Mouse (Mus musculus) midbrain, embryonic 16.5 days (tissue): Measurements from ENCODE around the gene Nap1l4. TPM values are rescaled to one million over a fixed set of nuclear protein-coding genes. Genes with fewer than 3 reads are reported as not detected.

Experiments used
- ATAC-seq: fragments of 200-750 bp; cut with Nextera tagmentation; 2 replicates; pipeline ENCODE4 v1.8.0; 2017; ENCODE audit warnings: moderate TSS enrichment
- H3K27ac ChIP-seq: fragments of 300-500 bp; sonication (generic); 2 replicates; pipeline ENCODE4 v1.5.1; 2014; ENCODE audit warnings: mild to moderate bottlenecking, low read length, mixed read lengths
- H3K27me3 ChIP-seq: fragments of 300-500 bp; sonication (generic); 2 replicates; pipeline ENCODE4 v1.6.1; 2014; ENCODE audit warnings: low read depth, low read length, mixed read lengths; ENCODE audit not compliant: control insufficient read depth, insufficient read depth
- H3K36me3 ChIP-seq: fragments of 300-500 bp; sonication (generic); 2 replicates; pipeline ENCODE4 v1.6.1; 2014; ENCODE audit warnings: mild to moderate bottlenecking, low read length, moderate library complexity, mixed read lengths; ENCODE audit not compliant: control insufficient read depth, insufficient read depth
- H3K4me1 ChIP-seq: fragments of 300-500 bp; sonication (generic); 2 replicates; pipeline ENCODE4 v1.6.1; 2014; ENCODE audit warnings: mild to moderate bottlenecking, low read length, mixed read lengths; ENCODE audit not compliant: control insufficient read depth, insufficient read depth
- H3K4me2 ChIP-seq: fragments of 300-500 bp; sonication (generic); 2 replicates; pipeline ENCODE4 v1.6.1; 2014; ENCODE audit warnings: mild to moderate bottlenecking, low read length, mixed read lengths
- H3K4me3 ChIP-seq: fragments of 300-500 bp; sonication (generic); 2 replicates; pipeline ENCODE4 v1.5.1; 2014; ENCODE audit warnings: low read depth, mild to moderate bottlenecking, low read length, moderate library complexity, mixed read lengths
- H3K9ac ChIP-seq: fragments of 300-500 bp; sonication (generic); 2 replicates; pipeline ENCODE4 v1.6.1; 2014; ENCODE audit warnings: low read depth, low read length, mixed read lengths
- H3K9me3 ChIP-seq: fragments of 300-500 bp; sonication (generic); replicated peaks from 2 replicates; pipeline ENCODE4 v1.6.1; 2014; ENCODE audit warnings: mild to moderate bottlenecking, low read length, mixed read lengths; ENCODE audit not compliant: control insufficient read depth, poor library complexity, severe bottlenecking
- WGBS: fragments of 180-500 bp; shearing (Covaris S2); extraction: QIAGEN DNeasy Blood & Tissue Kit; methylation state at CpG from one replicate; pipeline ENCODE4 v1.1.7; 2014; 5-methylcytosine and 5-hydroxymethylcytosine counted together
- polyA plus RNA-seq: library from polyadenylated mRNA; unstranded; fragments of >200 nt; fragmentation: Nextera tagmentation; extraction: Ambion mirVana; gene quantifications from 2 replicates; pipeline ENCODE4 v1.2.1, GENCODE M21; 2015

Gene Nap1l4
- polyA plus RNA-seq, 1 experiment from 2014 or later = 327 TPM

DNA sequence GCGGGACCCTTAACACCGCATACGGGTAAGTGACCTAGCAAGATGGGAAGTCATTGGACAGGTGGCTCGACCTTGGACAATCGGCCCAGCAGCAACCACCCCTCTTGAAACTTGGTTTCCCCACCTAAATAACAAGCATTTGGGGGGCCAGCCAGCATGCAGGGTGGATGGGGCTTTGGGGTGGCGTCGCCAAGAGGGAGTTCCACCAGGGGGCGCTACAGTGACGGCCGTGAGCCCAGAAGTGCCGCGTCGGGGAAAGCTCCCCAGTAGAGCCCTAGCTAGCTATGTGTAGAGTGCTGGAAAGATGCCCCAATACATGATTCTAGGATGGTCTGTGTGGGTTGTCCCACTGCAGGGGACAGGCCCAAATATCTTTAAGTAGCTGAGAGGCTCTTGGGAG lies 68.4 kb downstream of the Nap1l4 start:
- ATAC-seq = no peak
- Histone ChIP-seq H3K4me1 (no peaks in the 10 kb centered on the region), H3K4me3 (no peak overlapping the region), H3K9me3 (no peaks in the 10 kb centered on the region), H3K4me2 (no peak overlapping the region), H3K27ac (no peak overlapping the region), H3K36me3 (no peaks in the 10 kb centered on the region), H3K27me3 (no peaks in the 10 kb centered on the region), H3K9ac (no peak overlapping the region)
- WGBS = 42% methylated on average over 13 of the region's 13 CpGs

DNA sequence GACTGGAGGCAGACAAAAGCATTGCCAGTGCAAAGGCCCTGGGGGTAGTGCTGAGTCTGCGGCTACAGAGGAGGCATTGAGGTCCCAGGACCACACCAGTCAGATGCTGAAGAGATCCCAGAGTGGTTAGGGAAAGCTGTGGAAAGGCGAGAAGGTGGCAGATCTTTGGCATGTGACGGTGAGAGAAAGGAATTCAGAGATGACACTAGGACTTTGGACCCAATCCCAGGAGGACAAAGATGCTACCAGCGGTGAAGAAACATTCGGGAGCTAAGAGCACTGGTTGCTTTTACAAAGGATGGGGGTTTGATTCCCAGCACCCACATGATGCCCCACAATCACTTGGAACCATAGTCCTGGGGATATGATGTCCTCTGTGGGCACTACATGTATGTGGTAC lies 71.1 kb downstream of the Nap1l4 start:
- Histone ChIP-seq H3K9me3 (no peaks in the 10 kb centered on the region), H3K36me3 (no peaks in the 10 kb centered on the region), H3K4me3 (no peak overlapping the region), H3K4me1 (no peaks in the 10 kb centered on the region), H3K4me2 (no peak overlapping the region), H3K27ac (no peak overlapping the region), H3K27me3 (no peaks in the 10 kb centered on the region), H3K9ac (no peak overlapping the region)
- WGBS = 93% methylated on average over 5 of the region's 5 CpGs
- no peak for ATAC-seq

DNA sequence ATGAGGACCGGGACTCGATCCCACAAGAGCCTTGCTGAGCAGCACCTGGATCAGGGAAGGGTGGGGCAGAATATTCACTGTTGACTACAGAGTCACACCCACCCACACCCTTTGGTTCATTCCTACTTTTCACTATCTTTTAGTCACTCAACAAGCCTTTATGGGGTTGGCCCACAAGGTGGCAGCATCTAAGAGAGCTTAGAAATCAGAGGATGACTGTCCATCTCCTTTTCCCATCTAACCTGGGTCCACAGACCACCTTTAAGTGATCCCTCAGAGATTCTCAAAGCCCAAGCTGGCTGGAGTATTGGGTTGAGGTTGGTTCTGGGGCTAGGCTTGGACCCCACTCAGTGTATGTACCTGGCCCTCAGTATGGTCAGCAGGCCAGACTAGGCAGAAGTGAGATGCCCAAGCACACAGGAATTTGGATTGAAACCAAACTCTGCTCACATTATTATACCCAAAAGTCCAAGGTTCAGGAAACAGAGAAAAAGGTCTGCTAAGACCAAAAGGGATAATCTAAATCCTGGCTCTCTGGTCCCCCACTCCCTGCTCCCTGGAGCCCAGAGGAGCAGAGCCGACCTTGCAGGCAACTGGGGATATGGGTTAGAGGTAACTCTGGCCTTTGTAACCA lies 72.1 kb downstream of the Nap1l4 start:
- H3K9ac ChIP-seq = no peak overlapping the region
- no peak overlapping the region for H3K4me3 ChIP-seq
- 83% methylated on average over 3 of the region's 3 CpGs for WGBS
- no peaks in the 10 kb centered on the region for H3K4me1 ChIP-seq
- H3K27ac ChIP-seq = no peak overlapping the region
- H3K4me2 ChIP-seq = no peak overlapping the region
- H3K36me3 ChIP-seq = no peaks in the 10 kb centered on the region
- no peaks in the 10 kb centered on the region for H3K9me3 ChIP-seq
- no peak for ATAC-seq
- H3K27me3 ChIP-seq = no peaks in the 10 kb centered on the region

DNA sequence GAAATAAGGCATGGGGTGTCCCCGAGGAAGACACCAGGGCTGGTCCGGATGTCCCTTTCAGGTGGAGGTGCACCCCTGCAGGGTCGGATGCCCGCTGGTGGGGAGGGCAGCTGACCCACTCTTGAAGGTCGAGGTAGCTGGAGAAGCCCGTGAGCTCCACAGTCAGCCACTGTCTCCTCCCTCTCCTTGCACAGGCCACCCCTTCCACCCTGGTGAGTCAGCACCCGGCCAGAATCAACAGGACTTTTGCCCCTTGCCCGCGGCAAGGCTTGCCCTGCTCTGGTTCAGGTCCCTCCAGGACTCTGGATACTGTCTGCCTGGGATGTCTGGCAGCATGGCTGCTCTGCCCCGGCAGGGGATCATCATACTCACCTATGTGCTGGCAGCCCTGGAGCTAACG lies 73.0 kb downstream of the Nap1l4 start:
- Histone ChIP-seq H3K27me3 (no peaks in the 10 kb centered on the region), H3K4me2 (no peak overlapping the region), H3K9ac (no peak overlapping the region), H3K4me3 (no peak overlapping the region), H3K27ac (no peak overlapping the region), H3K36me3 (no peaks in the 10 kb centered on the region), H3K4me1 (no peaks in the 10 kb centered on the region), H3K9me3 (no peaks in the 10 kb centered on the region)
- WGBS = 79% methylated on average over 11 of the region's 11 CpGs
- ATAC-seq = no peak

DNA sequence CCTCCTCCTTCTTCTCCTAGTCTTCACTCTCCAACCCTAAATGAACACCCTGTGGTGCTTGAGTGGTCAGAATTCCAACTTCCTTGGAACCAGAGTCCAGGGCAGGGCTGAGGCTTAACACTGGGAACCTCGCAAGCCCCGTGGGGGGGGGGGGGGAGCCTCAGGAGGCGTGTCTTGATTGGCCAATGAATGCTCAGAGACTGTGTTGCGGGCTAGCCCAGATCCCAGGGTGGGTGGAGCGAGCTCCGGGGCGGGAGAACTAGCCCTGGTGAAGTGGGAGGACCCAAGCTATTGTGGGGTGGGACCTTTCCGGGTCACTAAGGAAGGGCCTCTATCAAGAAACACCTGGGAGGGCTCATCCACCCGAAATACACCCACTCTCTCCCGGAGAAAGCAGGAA lies 74.1 kb downstream of the Nap1l4 start:
- no peak overlapping the region for H3K27ac ChIP-seq
- H3K4me1 ChIP-seq = no peaks in the 10 kb centered on the region
- WGBS = 29% methylated on average over 10 of the region's 10 CpGs
- H3K4me3 ChIP-seq = no peak overlapping the region
- no peak for ATAC-seq
- no peaks in the 10 kb centered on the region for H3K27me3 ChIP-seq
- no peaks in the 10 kb centered on the region for H3K36me3 ChIP-seq
- H3K9me3 ChIP-seq = no peaks in the 10 kb centered on the region
- H3K9ac ChIP-seq = no peak overlapping the region
- H3K4me2 ChIP-seq = no peak overlapping the region

DNA sequence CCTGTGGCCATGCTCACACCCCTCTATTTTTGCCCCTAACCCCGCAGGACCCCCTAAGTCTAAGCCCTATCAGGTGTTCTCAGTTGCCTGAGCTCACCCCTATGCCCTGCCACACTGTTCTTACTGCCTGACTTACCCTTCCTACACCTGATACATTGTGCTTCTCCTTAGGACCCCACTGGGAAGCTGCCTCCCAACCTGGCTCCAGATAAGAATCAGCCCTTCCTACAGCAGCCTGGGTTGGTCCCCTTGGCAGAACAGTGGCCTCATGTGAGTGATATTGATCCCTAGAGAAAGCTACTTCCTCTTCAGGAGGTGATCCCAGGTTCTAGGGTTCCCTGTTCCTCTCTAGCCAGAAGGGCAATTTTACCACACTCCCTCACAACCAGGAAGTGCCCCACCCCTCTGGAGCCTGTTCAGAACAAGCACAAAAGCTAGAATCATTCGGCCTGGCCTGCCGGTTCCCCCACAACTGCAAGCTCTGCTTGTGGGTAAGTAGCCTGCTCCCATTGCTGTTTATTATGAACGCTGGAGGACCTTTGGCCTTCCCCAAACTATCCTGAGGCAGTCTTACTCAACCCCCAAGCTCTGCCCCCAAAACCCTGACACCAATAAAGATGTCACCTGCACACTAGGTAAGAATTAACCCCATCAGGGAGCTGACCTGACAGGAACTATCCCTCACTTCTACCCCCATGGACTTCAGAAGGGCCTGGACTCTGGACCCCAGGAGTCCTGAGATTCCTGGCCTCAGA lies 75.4 kb downstream of the Nap1l4 start, which contains the start of gene Slc22a18:
Slc22a18 (plus strand) TSS at position 390 of the 755 bp plus-strand sequence.
- WGBS = 52% methylated on average over 4 of the region's 4 CpGs
- ATAC-seq = no peak
- Histone ChIP-seq H3K9ac (no peak within 1 kb of the TSS), H3K4me3 (no peak within 1 kb of the TSS), H3K27ac (no peak within 1 kb of the TSS), H3K4me1 (no peaks in the 10 kb centered on the region), H3K9me3 (no peaks in the 10 kb centered on the region), H3K36me3 (no peaks in the 10 kb centered on the region), H3K4me2 (no peak within 1 kb of the TSS), H3K27me3 (no peaks in the 10 kb centered on the region)

DNA sequence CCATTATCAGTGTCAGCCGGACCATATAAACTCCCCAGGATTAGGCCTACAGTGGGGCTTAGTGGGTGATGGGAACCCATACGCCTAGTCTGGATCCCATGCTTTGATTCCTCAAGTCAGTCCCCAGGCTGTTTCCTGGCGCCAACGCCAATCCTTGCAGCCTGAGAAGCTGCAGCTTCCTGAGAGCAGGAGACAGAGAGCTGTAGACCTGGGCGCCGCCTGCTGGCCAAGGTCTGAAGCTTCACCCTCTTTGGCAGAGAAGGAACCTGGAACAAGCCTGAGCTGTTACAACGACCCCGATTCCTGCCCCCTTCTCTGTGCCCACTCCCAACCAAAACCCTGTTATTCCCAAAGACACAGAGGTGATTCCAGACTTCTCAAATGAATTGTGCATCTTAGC lies 79.0 kb downstream of the Nap1l4 start:
- Histone ChIP-seq H3K9me3 (no peaks in the 10 kb centered on the region), H3K36me3 (no peaks in the 10 kb centered on the region), H3K4me1 (peaks cover 6% of the 10 kb centered on the region; the same call in 1 of the 2 replicates), H3K27me3 (no peaks in the 10 kb centered on the region), H3K9ac (no peak overlapping the region), H3K4me2 (no peak overlapping the region), H3K27ac (no peak overlapping the region), H3K4me3 (no peak overlapping the region)
- ATAC-seq = peak; percentile 34; the same call in 1 of the 2 replicates
- WGBS = 15% methylated on average over 8 of the region's 8 CpGs

DNA sequence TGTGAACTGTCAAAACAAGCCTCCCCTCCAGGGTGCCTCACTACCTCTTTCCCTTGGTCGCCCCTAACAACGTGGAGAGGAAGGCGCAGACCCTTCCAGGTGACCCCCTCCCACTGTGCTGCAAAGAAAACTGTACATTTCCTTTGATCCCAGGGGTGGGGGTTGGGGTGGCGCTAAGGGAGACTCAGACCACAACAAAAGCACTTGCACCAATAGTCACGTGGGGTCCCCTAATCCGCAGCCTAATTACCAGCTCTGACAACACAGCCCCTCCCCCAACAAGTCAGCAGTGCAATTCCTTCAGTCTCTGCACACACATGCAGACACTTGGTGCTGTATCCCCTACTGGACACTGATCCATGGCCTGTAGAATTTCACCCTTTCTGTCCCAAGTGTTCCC lies 81.2 kb downstream of the Nap1l4 start:
- Histone ChIP-seq H3K36me3 (no peaks in the 10 kb centered on the region), H3K9ac (no peak overlapping the region), H3K4me1 (peaks cover 9% of the 10 kb centered on the region; the same call in 1 of the 2 replicates), H3K27me3 (no peaks in the 10 kb centered on the region), H3K4me3 (no peak overlapping the region), H3K4me2 (no peak overlapping the region), H3K27ac (no peak overlapping the region), H3K9me3 (no peaks in the 10 kb centered on the region)
- no peak for ATAC-seq
- WGBS = 4% methylated on average over 6 of the region's 6 CpGs

DNA sequence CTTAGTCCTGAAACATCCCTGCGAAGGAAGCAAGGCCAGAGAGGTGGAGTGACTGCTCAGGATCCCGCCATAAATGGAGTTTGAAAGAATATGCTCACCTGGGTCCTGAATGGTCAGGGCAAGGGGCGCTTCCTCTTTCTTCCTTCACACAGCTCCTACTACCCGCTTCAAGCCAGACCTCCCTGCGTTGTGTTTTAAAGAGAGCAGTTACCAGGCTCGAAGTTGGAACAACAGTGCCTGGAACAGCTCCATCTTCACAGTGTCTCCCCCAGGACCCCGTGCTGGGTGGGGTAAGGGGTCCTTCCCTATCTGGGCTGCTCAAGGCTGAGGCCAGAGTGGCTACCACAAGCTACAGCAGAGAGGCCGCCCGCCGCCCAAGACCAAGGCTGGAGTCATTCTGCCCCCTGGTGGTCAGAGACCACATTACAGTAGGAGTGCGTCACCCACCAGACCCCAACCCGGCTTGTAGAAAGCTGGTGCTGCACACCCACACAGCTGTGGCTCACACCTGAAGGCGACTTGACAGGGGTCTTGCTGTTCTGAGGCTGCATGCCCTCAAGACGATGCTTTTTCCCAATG lies 82.7 kb downstream of the Nap1l4 start:
- Histone ChIP-seq H3K4me3 (no peak overlapping the region), H3K27me3 (no peaks in the 10 kb centered on the region), H3K36me3 (no peaks in the 10 kb centered on the region), H3K9ac (no peak overlapping the region), H3K4me1 (peaks cover 9% of the 10 kb centered on the region; the same call in 1 of the 2 replicates), H3K27ac (no peak overlapping the region), H3K4me2 (no peak overlapping the region), H3K9me3 (peaks cover under 1% of the 10 kb centered on the region)
- peak; percentile 34; the same call in 1 of the 2 replicates for ATAC-seq
- WGBS = 33% methylated on average over 14 of the region's 14 CpGs
